Mouse (Mus musculus) E14TG2a.4 (cell line): ENCODE measurements around the gene Prdm10.

ENCODE experiments used
- CTCF ChIP-seq: conservative IDR thresholded peaks from 2 replicates; pipeline ENCODE4 v1.5.1; 2014; ENCODE audit warnings: low read length
- NANOG ChIP-seq: IDR thresholded peaks from 2 replicates; pipeline ENCODE4 v1.6.1; 2014; ENCODE audit warnings: borderline replicate concordance, low read length, mixed read lengths

GRCm38 (mm10) chr9:31422143-31422542, 141.8 kb downstream of the Prdm10 start:
- TF ChIP-seq CTCF, result no peak
- no peak for TF ChIP-seq NANOG
